Mouse (Mus musculus): ENCODE measurements around the gene C2cd4a. TPM values are rescaled to one million over a fixed set of nuclear protein-coding genes. Genes with fewer than 3 reads are reported as not detected.

Gene C2cd4a
- not detected for total RNA-seq (2021)
- long read RNA-seq, experiment 1: 0 reads
- long read RNA-seq, experiment 2: 0 reads

DNA sequence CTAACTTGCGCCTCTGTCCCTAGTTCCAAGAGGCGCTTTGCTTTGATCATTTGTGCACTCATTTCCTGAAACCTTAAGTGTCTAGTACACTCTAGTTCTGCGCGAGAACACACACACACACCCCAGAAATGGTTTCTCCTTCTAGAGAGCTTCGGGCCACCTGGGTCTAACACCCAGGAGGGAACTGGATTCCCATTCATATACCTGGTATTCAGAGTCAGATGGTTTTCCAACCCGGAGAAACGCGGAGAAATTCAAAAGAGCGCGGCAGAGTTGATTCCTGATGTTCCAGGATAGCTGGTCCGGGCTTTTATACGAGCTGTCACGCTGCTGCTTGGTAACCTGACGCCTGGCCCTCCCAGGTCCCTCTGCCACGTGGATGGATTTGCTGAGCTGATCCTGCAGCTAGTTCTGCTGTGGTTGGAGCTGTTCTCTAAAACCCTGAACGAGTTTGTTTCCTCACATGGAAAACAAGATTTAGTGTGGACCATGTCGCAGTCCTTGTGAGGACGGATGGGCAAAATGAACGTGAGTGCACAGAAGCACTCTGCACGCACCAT, at the start of gene C2cd4a:
Gene C2cd4a, minus strand, starts transcription at position 285 of the 560 bp plus-strand sequence.
- DNase-seq (ENCODE audit: low spot score): peak; percentile 55

DNA sequence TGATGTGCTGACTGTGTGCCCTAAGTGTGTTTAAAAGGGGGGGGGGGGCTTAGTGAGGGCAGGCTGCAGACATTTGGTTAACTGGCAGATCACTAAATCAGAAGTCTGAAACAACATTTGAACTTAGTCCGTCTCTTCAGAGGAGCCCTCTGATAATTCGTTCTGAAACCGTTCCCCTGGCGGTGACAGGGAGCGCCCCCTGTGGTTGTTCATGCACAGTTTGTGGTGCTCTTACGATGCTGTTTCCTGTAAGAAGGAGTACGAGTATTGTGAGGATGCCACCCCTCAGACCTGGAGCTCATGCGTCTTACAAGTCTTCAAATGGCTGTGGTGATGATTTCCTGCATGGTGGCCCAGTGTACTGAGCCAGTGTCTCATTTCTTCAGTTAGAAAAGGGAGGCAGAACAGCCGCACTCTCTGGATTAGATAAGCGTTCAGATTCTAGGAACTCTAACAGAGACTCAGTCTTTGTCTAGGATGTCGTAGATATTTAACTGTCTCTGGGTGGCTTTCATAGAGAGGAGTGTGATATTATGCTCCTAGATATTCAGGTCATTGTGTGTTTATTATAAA, 46.2 kb upstream of the C2cd4a start:
- no peak for DNase-seq (ENCODE audit: low spot score)

DNA sequence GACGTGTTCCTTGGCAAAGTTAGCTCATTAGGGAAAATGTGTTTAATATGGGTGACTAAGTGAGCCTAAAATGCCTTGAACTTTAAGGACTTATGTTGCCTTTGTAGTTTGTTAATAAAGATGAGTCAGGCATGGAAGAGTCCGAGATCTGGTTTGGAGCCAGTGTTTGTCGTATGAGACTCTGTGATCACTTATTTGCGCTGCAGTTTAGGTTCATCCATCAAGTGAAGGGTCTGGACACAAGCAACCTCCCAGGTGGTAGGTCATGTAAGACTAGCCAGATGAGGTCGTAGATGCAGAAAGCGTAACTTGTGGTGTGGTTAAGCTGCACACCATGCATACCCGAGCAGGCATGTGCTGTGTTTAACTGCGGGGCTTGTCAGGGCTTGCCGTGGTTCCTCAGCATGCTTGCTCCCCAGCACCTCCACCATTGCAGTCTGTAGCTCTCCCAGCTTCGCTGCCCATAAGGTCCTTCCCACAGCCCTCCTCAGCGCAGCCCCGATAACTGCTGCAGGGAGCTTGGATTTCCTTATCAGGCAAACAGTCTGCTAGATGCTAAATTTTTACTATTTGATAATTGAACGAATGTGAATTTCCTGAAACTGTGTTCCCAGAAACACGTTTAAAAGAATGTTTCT, 45.1 kb upstream of the C2cd4a start:
- no peak for DNase-seq (ENCODE audit: low spot score)

DNA sequence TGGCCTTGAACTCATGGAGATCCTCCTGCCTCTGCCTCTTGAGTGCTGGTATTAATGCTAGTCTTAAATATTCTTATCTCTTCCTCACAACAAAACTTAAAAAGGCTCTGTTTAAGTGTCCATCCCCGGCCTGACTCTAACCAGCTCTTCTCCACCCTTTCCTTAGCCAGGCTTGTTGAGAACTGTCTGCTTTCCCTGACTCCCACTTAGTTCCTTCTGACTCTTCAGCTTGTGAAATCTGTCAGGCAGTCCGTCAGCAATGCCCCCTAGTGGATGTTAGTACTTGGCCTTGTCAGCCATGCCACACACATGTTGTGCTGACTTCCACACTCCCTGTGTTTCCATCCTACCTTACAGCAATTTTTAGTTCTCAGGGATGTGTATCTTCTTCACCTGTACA, 43.2 kb upstream of the C2cd4a start:
- peak; percentile 58 for DNase-seq (ENCODE audit: low spot score)

DNA sequence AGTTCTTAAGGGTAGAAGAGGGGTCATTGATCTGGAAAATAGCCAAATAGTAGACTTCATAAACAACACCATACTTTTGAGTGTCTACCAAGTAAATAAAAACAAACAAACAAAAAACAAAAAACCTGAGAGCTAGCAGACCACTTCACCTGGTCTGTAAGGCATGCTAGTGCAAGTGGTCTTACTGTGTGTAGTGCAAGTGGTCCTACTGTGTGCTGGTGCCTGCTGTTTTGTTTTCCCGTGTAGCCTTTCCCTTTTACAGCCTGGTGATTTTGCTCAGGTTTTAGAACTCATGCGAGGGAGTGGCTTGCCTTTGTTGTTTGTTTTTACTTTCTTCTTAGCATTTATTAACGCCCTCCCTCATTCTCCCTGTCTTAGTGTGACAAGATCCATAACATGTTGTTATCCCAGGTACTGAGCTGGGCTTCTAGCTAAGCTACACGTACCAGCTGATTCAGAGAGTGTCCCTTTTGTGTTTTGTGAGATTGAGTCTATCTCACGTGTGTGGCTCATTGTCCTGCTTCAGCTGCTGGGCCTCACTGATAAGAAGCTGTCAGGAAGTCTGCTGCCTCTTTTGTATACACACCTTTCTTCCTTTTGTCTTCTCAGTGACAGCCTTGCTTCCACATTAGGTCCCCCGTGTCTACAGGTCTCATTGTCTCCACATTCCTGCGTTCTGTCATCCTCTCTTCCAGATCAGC, 42.5 kb upstream of the C2cd4a start:
- DNase-seq (ENCODE audit: low spot score): no peak

DNA sequence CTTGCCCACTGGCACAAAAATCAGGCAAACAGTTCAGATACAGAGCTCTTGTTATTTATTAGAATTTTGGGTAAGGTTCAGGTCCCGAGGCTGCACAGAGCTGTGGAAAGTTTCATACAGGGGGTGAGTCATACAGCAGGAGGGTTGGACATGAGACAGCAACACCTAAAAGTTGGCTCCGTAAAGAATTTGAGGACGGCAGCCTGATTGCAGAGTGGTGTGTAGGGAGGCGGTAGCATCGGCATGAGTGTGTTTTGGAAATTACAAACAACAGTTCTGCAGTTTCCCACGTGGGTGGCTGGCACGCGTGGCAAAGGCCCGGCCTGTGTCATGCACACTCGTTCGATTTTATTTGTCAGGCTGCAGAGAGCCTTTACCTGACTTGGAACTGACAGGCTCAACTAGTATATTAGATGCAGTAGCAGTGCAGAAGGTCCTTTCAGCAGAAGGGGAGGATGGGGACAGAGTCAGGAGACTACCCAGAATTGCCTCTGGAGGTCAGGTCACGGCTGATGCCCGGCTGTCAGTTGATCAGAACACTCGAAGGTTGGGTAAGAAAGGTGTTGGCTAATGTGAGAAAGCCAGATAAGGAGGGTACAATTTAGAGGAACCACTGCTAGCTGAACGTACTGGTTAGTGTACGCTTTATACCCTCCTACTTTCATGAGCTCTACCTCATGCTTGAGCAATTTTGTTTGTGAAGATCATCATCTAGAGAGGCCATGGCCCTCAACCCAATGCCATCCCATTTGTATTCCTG, 37.7 kb upstream of the C2cd4a start:
- no peak for DNase-seq (ENCODE audit: low spot score)

DNA sequence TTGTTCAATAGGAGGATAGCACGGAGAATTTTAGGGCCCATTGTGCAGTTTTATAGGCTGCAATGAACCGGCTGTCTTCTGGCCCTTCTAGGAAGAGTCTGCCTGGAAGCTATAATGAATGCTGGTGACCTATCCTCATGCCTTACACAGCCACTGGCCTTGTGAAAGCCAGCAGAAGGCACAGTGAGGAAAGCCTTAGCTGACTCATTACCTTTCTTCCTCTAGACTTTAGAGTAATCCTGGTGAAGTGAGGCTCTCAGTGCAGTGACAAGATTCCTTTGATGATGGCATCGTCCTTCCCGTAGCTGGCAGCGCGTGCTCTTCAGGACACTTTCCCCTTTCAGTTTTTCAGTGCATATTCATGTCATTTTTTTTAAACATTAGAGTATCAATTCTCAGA, 35.3 kb upstream of the C2cd4a start:
- no peak for DNase-seq (ENCODE audit: low spot score)

DNA sequence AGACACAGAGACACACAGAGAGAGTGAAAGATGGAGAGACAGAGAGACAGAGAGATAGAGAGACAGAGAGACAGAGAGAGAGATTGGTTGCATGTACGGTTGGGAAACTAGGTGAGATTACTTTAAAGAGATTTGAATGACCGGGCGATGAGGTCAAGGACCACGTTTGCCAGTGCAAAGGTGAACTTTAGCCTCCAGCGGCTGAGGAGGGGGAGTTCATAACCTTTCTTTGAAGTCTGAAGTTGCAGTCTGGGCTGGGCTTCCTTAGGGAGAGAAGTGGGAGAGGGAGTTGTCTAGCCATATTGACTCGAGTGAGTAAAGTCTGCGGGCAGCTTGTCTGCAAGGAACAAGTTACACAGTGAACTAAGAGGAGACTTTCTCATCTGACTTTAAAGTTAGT, 33.3 kb upstream of the C2cd4a start:
- DNase-seq (ENCODE audit: low spot score): no peak

DNA sequence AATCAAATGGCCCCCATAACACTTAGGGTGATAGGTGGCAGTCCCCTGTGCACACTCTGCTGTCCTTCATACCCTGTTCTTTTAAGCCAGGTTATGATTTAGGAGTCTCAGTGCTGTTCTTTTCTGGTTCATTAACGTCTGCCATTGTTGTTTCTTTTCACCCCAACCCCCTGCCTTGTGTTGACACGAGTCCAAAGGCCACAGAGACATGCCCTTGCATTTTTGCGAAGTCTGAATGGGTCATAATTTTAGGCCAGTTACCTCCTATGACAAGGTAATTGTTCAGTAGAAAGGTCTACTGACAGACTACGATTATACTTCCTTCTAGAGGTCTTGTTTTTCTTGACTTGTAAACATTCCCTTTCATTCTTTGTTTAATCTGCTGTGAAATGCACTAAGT, 31.9 kb upstream of the C2cd4a start:
- DNase-seq (ENCODE audit: low spot score): no peak

DNA sequence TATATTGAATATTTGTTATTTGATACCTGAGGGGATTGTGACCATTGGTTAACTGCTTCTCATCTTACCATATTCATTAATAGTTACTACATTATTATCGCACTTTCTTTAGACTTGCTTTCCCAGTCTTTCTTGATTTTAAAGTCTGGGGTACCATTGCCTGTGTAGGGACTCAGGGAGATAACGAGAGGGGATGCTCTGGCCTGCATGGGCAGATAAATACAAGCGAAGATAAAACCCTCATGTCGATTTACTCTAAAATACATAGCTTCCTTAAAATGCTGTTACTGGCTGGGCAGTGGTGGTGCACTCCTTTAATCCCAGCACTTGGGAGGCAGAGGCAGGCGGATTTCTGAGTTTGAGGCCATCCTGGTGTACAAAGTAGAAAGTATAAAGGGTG, 31.2 kb upstream of the C2cd4a start:
- no peak for DNase-seq (ENCODE audit: low spot score)

DNA sequence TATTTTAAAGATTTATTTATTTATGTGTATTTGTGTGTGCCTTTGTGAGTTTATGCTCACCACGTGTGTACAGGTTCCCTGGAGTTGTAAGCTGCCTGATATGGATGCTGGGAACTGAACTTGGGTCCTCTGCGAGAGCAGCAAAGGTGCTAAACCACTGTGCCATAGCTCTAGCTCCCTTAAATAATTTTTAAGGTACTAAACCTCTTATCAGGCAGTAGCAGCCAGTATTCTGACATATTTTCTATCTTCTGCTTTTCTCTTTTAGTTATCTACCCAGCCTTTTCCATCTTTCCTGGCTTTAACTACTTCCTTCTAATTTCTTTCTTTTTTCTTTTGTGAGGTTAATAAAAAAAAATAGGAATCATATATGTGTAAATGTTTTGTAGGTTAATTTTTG, 28.1 kb upstream of the C2cd4a start:
- DNase-seq (ENCODE audit: low spot score): no peak

DNA sequence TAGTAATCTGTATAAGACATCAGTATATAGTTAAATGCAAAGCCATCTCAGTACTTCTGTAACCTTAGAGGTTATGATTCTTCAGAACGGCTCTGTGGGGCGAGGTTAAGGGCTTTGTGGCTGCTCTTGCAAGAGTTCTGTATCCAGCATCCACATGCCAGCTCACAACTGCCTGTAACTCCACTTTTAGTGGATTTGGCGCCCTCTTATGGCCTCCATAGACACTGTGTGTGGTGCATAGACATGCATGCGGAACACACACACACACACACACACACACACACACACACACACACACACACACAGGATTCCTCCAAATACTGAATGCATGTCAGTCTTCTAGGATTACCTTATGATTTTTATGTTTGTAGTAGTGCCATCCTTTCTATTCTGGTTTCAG, 19.0 kb upstream of the C2cd4a start:
- no peak for DNase-seq (ENCODE audit: low spot score)

DNA sequence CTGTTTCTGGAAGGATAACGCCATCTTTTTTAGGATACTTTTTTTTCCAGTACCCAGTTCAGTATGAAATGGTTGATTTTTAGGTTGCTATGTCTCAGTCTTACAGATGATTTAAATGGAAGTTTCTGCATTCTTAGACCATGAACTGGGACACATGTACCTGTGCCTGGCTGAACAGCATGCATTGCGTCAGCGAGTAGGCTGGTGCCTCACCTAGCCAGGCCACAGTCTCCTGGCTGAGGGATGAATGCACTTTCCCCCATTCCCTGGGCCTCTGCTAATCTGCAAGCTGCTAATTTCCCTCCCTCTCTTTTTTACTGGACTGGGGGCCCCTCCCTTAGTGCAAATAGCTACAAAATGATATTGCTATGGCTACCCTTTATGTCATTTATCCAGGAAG, 17.7 kb upstream of the C2cd4a start:
- DNase-seq (ENCODE audit: low spot score): no peak

DNA sequence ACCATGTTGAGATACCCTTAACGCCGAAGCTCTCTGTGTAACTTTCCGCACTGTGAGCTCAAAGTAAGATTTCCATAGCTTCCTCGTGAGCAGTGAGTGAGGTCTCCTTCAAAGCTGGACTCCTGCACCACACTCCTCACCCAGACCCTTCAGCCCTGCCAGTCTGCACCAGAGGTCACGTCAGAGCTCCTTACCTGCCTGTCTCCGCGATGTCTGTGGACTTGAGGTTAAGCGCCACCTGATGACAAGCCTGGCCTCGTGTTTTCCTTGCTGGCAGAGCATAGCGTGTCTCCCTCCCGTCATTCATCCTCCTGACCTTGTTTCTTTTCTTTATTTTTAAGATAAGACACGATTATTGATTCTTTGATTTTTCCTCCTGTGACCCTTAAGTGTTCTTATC, 17.3 kb upstream of the C2cd4a start:
- DNase-seq (ENCODE audit: low spot score): no peak

DNA sequence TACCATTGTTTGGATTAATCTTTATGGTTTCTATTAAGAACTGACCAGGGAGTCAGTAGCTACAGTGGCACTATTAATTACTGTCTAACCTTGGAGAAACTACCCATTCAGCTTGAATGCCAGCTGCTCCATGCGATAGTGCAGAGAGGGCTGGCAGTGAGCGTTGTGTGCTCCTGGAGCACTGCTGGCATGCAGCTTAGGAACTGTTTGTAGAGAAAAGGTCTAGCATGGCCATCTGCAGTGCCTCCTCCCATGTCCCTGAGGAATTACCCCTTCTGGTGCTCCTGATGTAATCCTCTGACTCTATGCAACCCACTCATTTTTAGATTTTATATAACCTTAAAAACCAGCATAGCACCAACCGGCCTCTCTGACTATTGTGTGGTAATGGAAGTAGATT, 15.5 kb upstream of the C2cd4a start:
- DNase-seq (ENCODE audit: low spot score): no peak

DNA sequence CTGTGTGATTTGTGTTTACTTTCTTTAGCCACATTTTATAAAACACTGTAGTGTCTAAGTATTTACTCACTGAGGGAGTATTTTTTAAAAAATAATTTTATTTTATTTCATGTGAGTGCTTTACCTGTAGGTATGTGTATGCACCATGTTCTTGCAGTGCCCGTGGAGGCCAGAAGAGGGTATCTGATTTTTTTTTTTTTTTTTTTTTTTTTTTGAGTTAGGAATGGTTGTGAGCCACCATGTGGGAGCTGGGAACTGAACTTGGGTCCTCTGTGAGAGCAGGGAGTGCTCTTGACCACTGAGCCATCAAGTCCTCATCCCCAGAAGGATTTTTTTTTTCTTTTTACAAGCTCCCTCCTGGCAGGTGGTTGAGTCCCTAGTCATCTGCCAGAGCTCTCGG, 14.0 kb upstream of the C2cd4a start:
- DNase-seq (ENCODE audit: low spot score): no peak

DNA sequence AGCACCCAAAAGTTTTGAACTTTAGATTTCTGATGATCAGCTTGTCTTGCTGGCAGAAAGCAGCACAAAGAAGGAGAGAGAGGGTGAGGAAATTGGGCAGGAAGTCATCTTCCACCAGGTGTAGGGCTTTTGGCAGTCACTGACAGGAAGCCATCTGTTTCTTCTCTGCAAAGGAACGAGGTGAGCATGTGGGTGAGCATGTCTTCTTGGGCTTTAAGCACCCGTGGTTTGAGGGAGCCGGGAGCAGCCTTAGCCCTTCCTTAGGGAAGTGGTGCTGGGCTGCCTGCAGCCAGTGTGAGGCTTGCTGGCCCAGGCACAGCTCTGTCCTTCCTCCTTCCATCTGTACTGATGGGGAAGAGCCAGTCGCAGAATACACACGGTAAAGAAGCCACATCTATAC, 13.5 kb upstream of the C2cd4a start:
- no peak for DNase-seq (ENCODE audit: low spot score)

DNA sequence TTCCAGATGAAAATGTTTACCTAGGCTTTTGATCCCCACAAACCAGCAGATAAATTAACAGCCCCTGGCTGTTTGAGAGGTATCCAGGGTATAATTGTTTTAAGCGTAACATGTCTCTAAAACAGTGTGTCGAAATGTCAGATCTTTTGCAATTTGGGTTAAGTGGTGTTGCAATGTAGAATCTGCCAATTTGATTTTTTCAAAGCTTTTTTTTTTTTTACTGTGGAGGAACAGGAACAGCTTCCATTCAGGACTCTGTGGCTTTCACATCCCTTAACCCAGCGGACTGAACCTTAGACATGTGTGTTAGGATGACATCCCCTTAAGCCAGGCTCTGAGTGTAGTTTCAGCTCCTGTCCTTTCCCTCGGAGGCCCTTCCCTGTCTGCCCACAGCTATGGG, 12.9 kb upstream of the C2cd4a start:
- no peak for DNase-seq (ENCODE audit: low spot score)

DNA sequence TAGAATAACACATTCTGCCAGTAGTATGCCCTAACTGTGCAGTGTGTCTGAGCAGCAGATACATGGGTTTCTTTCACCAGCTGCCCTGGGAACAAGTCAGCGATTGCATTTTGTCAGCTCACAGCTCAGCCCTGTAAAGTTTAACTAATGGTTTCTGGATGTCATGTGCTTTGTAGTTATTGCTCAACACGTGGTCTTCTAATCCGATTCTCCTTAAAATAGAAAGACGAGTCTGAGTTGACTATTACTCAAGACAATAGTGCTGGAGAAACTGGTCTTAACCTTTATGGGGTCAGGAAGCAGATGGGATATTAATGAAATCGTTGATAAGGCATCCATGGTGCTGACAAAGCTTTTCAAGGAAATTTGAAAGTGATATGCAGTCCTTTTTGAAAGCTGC, 10.7 kb upstream of the C2cd4a start:
- peak; percentile 21 for DNase-seq (ENCODE audit: low spot score)

DNA sequence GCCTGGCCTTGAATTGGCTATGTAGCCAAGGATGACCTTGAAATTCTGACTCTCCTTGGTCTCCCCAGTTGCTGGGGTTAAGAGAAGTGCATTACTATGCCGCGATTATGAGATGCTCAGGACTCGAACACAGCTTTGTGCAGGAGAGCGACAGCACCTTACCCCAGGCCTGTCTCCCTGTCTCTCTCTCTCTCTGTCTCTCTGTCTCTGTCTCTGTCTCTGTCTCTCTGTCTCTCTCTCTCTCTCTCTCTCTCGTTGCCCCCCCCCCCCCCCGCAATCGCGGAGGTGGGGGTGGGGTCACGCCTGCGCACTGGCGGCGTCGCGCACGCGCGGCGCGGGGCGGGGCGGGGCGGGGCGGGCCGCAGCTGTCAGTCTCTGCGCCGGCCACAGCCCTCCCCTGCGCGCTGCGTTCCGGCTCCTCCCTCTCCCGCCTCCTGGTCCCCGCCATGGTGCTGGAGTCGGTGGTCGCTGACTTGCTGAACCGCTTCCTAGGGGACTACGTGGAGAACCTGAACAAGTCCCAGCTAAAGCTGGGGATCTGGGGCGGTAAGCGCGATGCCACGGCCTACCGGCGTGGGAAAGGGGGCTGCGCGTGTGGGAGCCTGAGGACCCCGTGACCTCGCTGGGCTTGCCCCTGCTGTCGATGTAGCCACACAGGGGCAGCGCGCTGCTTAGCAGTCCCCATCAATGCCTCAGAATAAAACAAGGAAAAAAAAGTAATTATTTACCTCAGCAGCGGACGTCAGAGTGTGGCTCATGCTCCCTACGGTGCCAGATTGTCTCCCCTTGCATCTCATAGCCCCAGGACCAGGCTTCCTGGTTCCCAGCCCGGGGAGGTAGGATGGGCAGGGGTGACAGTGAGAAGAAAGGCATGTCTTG, 8.1 kb upstream of the C2cd4a start, which contains the start of gene Vps13c:
Gene Vps13c, plus strand, starts transcription at position 416 of the 879 bp plus-strand sequence.
- DNase-seq (ENCODE audit: low spot score): peak; percentile 79

DNA sequence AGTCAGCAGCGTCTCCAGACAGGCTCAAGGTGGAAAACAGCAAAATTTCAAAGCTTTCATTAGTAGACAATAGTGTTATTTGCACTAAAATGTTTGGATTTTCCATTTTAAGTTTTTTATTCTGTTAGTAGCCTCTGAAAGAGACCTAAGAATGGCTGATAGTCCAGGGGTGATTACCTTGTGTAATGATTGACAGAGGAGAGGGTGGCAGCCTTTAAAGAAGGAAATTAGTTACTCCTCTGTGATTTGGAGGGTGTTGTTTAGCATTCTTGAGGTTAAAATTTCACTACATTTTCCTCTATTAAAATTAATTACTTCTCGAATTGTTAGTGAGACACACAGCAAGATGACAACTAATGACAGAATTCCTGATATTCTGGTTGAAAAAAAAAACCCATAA, 5.2 kb upstream of the C2cd4a start:
- DNase-seq (ENCODE audit: low spot score): no peak

Data from gastrocnemius, adult 18-20 months (tissue).